Mouse (Mus musculus) gastrocnemius, postnatal 14 days (tissue): ENCODE measurements at regions not wholly inside any gene's neighbourhood (a gene's known extent, or its start where the extent isn't known, plus 50 kb on each side); places are given as distances from the start of the nearest gene placed in this dataset.
A peak's percentile ranks its signal among the peaks of the same experiment; 100 is the strongest.

ENCODE experiments used
- DNase-seq: peaks from one replicate; pipeline ENCODE4 v3.0.0; 2021; ENCODE audit warnings: mixed read lengths
- intact Hi-C: fragments of 180-260 bp; cut with DNase I; formaldehyde crosslinking; loops from one replicate; pipeline ENCODE4 v1.15.1; 2025; ENCODE audit warnings: low total_unique reads

DNA sequence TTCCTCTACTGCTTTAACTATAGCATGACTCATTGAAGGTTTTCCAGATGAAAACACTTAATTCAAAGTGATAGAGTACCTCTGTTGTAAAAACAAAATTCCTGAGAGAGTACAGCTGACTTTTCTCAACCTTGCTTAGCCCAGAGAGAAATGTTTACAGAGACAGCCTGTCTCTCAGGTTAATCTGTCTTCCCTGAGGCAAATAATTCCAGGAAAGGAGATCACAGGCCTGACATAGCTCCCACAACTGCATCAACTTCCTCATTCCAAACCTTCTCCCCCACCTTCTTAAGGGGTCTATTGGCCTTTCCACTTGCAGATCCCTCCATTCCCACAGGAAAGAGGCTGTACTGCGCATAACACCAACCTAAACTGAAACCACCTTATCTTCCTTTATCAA lies 586.1 kb upstream of the Impad1 start:
- intact Hi-C loops: no loop called here

DNA sequence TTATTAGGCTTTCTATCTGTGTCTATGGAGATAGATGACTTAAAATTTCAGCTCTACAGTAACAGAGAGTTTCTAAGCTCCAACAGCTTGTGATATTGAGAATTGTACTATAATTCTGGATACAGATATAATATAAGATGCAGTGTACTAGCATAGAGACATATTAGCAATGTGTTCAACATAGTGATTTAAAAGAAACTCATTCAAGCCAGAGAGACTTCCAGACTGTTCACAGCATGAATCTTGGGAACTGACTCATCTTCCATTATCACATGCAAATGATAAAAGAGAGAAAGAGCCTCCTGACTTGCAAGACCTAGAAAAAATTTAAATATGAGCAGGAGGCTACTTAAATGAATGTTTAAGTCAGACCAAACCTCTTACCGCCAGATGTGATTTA lies 565.1 kb upstream of the Impad1 start:
- intact Hi-C loops: no loop called here
- DNase-seq: no peak

More for the DNA sequence above, 586.1 kb upstream of the Impad1 start:
- no peak for DNase-seq

DNA sequence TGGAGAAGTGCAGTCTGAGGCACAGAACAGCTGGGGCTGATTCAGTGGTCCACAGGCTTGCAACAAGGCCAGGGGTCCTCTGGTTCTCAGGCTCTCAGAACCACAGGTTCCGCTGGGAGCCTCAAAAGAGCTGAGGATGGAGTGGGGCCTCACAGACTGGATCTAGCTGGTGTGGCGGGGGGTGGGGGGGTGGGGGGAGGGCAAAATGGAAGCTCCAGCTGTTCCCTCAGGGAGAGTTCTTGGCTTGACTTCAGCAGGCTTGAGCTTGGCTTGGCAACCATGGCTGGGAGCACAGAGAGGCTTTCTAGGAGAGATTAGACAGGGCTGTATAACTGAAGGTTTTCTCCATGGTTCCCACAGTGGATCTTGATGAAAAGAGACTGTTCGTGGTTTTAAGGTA lies 553.1 kb upstream of the Impad1 start:
- intact Hi-C loops: no loop called here
- peak; percentile 55 for DNase-seq

DNA sequence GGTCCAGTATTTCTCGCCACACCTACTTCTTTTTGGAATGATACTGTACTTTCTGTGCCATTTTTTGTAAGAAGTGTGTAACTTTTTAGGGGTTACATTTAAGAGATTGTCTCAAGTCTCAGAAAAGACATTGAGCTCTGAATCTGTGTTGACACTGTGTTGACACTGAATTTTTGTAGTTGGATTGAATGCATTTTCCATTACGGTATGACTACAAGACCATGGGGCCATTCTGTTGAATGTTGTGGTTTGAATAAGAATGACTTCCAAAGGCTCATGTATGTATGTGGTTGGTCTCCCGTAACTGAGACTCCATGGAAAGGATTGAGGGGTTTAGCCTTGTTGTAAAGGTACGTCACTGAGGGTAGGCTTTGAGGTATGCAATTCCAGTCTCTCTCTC lies 551.6 kb upstream of the Impad1 start:
- no peak for DNase-seq
- intact Hi-C loops: no loop called here

DNA sequence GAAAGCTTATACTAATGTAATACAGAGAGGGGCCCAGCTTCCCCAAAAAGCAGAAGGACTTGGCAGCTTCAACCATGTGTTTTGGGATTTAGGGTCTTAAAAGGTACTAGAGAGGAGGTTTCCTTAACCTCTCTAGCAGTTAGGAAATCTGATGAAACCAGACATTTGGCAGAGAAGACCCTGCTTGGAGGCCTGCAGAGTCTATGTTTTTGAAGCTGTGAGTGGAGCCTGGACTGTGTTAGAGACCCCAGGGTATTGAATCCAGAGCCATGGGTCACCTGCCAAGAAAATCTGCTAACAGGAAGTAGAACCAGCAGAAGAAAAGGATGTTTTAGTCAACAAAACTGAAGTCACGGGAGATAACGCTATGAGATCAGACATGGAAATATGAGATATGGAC lies 551.2 kb upstream of the Impad1 start:
- intact Hi-C loops: no loop called here
- peak; percentile 45 for DNase-seq

DNA sequence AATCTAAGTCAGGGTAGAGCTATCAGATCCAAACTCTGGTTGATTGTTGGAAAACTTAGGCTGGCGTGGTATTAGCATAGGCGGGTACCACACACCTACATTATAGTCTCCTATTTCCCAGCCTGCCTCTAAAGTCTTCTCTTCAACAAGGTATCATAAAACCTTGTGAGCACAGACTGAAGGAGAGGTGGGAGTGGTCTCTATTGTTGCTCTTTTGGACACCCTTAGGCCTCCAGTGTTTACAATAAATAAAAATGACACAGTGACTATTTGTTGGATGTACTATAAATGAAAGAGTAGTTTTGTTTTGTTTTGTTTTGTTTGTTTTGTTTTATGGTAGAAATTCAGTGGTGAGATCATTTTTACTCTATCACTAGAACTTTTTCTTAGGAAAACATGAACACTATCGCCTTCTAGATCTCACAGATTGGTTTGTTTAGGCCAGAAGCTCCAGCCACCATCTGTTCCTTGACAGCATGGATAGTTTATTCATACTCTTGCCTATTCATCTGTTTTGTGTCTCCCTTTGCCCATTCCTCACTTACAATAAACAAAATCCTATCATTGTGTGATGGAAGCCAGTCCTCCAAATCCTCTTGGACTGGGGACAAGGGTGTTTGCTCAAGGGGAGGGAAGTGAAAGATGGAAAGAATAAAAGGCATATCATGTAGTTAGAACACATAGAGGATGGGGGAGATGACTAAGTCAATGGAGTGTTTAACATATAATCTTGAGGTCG lies 544.2 kb upstream of the Impad1 start:
- no peak for DNase-seq
- intact Hi-C loops: no loop called here

DNA sequence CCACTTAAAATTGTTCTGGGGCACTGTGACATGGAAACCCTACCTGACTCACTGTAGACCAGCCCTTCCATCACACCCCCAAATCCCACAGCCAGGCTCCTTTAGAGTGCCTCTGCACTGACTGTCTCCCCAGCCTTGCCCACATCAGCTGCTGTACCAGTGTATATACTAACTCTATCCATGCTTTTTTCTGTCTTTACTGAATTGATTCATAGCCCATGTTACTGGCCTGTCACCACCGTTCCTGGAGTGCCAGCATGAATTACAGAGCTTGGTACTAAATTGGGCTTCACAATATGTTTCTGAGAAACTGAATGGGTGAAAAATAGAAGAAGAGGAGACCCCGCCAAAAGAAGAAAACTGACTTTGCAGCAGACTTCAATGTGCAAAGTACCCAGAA lies 541.9 kb upstream of the Impad1 start:
- no peak for DNase-seq
- intact Hi-C loops: no loop called here

DNA sequence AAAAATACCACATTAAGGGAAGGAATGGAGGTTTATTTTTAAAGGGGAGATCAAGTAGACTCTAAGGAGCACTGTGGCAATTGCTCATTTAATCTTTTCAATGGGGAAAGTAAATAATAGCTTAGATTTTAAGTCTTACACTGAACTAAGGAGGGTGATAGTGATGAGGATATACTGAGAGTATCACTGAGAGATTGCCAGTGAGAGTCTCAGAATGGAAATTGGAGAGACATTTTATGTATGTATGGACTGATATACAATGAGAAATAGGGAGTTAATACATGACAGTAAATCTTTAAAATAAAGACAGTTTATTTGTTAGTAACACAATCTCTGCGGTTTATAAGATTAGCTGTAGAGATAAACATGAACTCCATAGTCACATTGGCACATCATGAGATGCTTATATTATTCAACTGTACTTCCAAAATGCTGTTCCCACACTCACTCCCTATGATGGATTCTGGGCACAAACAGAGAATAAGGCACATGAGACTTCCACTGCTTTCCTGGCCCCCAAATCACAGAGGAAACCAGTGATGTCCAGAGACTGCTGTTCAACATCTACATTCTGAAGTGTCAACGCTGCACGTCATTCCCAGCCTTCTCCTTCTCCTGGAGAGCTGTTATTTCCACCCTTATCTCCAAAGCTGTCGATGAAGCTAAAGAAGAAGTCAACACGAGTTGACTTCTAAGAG lies 535.5 kb upstream of the Impad1 start:
- no peak for DNase-seq
- intact Hi-C loops: no loop called here

DNA sequence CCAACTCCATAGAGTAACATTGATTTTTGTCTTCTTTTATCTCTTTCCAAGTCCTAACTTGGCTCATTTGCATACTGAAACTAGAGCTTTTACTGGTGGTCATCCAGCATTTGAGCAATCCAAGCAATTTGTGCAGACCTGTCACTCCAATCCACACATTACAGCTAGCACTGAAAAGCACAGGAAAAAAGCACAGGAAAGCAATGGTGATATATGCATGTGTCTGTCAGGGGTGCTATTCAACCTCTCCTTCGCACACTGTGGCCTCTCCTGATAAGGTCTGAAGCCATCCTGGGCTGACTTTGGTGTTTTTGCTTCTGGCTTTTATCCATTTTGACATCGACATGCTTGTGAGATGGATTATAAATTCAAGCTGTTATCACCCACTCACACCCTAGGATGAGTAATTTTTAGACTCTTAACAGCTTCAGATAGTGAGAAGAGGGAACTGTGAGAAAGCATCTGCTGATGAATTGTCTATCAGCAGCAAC lies 534.1 kb upstream of the Impad1 start:
- intact Hi-C loops: no loop called here
- no peak for DNase-seq

DNA sequence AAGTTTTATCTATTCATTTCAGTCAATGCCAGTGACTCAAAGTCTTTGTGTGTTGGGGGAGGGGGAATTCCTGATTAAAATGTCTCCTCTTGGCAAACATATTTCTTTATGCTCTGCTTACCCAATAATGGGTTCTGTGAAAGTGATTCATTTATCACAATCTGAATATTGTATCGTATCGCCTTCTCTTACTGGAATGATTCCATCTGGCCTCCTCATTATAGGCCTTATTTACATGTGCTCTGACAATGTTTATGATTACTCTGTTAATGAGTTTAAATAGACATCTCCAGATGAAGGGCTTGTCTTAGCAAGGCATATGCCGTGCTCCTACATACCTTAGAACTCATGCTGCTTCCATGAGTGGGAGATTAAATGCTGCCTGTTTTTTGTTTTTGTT lies 508.3 kb upstream of the Impad1 start:
- intact Hi-C loops: no loop called here
- DNase-seq: no peak

DNA sequence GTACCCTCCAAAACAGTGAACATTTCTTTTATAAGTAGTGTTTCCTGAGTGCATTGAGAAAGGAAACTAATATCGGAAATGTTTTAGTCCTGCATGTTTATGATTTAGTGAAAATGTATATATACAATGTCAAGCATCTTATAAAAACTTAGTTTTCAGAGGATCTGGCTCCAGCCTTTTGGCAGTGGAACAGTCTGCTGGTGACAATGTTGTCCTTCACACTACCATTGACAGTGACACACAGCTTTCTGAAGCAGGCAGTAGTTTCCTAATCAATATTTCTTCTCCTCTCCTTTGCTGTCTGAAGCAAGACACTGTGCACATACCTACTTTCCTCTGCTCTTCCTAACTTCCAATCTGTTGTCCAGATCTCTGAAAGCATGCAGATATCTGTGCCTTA lies 507.9 kb upstream of the Impad1 start:
- intact Hi-C loops: no loop called here
- no peak for DNase-seq

DNA sequence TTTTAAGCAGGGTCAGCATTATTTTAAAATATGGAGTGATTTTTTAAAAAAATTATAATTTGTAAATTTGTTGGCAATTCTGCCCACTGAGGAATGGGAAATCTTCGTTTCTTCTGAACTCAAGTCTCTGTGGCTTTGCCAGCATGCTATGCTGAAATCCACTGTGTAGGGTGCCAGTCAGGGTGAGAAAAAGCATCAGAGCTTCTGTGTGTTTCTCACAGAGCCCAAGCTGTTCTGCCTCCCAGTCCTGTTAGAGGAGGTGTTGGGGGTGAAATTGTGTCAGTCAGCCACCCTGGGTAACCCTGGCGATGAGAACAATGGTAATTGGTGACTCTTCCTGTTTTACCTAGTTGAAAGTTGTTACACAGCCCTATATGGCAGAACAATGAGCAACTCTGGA lies 506.1 kb upstream of the Impad1 start:
- intact Hi-C loops: no loop called here
- DNase-seq: no peak

DNA sequence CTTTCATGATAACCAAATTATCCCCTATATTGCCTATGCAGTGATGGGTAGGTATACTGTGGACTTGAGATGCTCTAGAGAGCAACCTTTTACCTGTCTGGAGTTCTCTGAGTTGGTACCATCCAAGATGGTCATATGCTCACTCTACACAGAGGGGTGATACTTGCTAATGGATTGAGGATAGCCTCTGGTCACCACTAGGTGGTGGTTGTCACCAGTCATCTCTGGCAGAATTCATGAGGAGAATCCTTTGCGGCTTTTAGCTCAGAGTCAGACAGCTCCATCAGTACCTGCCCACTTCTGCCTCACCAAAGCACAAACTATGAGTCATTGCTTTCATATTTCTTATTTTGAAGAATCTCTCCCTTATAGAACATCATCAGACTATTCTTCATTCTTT lies 500.9 kb upstream of the Impad1 start:
- intact Hi-C loops: no loop called here
- DNase-seq: no peak

DNA sequence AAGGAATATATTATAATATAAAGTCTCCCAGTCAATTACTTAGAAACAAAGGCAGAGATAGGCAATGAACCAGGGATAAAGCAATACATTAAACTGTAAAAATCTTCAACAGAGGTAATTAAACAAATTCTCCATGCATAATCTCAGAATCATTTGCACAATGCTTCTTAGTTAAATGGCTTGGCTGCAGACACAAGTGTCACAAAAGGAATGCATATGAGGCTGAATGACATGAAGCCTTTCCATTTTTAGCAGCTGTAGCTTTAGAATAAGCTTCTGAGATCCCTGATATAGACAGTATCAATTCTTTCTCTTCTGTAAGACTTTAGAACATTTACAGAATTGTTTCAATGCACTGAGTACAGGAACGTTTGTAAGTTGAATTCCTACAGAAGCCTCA lies 483.0 kb upstream of the Impad1 start:
- no peak for DNase-seq
- intact Hi-C loops: no loop called here
